Mouse (Mus musculus) limb, embryonic 13.5 days (tissue): Measurements from ENCODE around the gene Cdc20b. TPM values are rescaled to one million over a fixed set of nuclear protein-coding genes. Genes with fewer than 3 reads are reported as not detected.

Experiments used
- ATAC-seq: fragments of 200-750 bp; cut with Nextera tagmentation; 2 replicates; pipeline ENCODE4 v1.8.0; 2017; ENCODE audit warnings: low read depth, moderate number of reproducible peaks, moderate TSS enrichment; ENCODE audit not compliant: low FRiP score
- H3K27ac ChIP-seq: fragments of 300-500 bp; sonication (generic); 2 replicates; pipeline ENCODE4 v1.5.1; 2015; ENCODE audit warnings: inconsistent platforms, mild to moderate bottlenecking, moderate library complexity
- H3K27me3 ChIP-seq: fragments of 300-500 bp; sonication (generic); 2 replicates; pipeline ENCODE4 v1.6.1; 2015; ENCODE audit warnings: mild to moderate bottlenecking, inconsistent platforms
- H3K36me3 ChIP-seq: fragments of 300-500 bp; sonication (generic); 2 replicates; pipeline ENCODE4 v1.6.1; 2015; ENCODE audit warnings: inconsistent platforms, mild to moderate bottlenecking, moderate library complexity
- H3K4me1 ChIP-seq: fragments of 300-500 bp; sonication (generic); 2 replicates; pipeline ENCODE4 v1.6.1; 2015; ENCODE audit warnings: inconsistent platforms
- H3K4me2 ChIP-seq: fragments of 300-500 bp; sonication (generic); replicated peaks from 2 replicates; pipeline ENCODE4 v1.6.1; 2015; ENCODE audit warnings: inconsistent platforms, mild to moderate bottlenecking, moderate library complexity
- H3K4me3 ChIP-seq: fragments of 300-500 bp; sonication (generic); 2 replicates; pipeline ENCODE4 v1.5.1; 2015; ENCODE audit warnings: moderate library complexity, mild to moderate bottlenecking, inconsistent platforms
- H3K9ac ChIP-seq: fragments of 300-500 bp; sonication (generic); 2 replicates; pipeline ENCODE4 v1.6.1; 2015; ENCODE audit warnings: mild to moderate bottlenecking, inconsistent platforms
- H3K9me3 ChIP-seq: fragments of 300-500 bp; sonication (generic); 2 replicates; pipeline ENCODE4 v1.6.1; 2016; ENCODE audit warnings: inconsistent platforms
- WGBS: fragments of 180-500 bp; shearing (Covaris S2); methylation state at CpG from one replicate; pipeline ENCODE4 v1.1.7; 2015; 5-methylcytosine and 5-hydroxymethylcytosine counted together
- polyA plus RNA-seq: library from polyadenylated mRNA; unstranded; fragments of >200 nt; fragmentation: Nextera tagmentation; extraction: Ambion mirVana; gene quantifications from 2 replicates; pipeline ENCODE4 v1.2.1, GENCODE M21; 2015

Gene Cdc20b
- polyA plus RNA-seq = not detected in 2 replicates

DNA sequence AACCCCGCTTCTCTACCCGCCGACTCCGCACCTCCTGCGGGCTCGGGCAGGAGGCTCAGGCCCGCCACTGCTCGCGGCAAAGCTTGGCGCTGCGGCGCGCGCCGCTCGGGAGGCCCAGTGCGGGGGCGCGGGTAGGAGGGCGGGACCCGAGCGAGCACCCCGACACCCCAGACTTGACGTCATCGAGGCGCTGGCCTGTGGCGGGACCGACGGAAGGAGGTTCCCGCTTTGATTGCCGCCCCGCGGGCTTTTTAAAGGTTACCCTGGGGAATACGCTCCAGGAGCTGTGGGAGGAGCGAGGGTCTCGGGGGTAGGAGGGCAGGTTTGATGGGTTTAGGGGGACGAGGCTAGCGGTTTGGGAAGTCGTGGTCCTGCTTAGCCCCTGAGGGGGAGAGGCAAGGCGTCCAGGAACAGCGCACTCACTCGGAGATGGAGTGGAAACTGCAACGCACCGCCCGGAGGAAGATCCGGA lies at the start of gene Cdc20b:
TSS of gene Cdc20b (plus strand) at position 162 of the 472 bp plus-strand sequence.
- Histone ChIP-seq H3K4me2 (peak within 1 kb of the TSS; percentile 90), H3K27ac (no peak within 1 kb of the TSS), H3K4me1 (peaks cover 18% of the 10 kb centered on the region), H3K36me3 (no peaks in the 10 kb centered on the region), H3K4me3 (peak within 1 kb of the TSS; percentile 60), H3K27me3 (peaks cover 43% of the 10 kb centered on the region), H3K9ac (peak within 1 kb of the TSS; percentile 73), H3K9me3 (no peaks in the 10 kb centered on the region)
- 0 out of 2 replicates have a peak, but pooled peaks have one; percentile 7 for ATAC-seq
- WGBS = under 1% methylated on average over 46 of the region's 46 CpGs

DNA sequence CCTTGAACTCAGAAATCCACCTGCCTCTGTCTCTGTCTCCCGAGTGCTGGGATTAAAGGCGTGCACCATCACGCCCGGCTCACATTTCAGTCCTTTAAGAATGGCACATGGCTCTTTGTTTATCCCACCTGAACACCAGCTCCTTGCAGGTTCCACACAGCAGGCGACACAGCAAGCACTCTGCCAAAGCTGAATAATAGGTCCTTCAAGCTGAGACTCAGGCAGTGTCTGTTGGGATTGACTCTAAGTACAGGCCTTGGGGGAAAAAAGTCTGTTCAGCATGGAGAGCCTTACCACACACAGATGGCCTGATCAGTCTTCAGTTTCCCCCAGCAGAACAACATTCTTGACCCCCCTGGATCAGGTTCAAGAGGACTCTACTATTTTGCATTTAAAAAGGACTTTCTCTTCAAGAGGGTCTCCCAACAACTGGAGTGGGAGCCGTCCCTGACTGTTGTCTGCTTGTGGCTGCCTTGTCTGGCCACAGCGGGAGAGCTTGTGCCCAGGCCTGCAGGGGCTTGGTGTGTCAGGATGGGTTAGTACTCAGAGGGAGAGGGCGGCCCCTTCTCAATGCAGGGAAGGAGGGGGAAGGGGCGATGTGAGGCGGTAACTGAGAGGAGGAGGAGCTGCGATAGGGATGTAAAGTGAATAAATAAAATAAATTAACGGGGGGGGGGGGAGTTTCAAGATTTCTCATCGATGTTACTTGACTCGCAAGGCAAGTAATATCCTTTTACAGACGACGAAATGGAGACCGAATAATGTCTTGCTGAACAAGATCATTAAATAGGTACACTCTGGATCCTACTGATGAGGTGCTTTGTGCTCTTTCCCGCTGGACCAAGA lies 49.1 kb upstream of the Cdc20b start:
- WGBS = 7% methylated on average over 17 of the region's 18 CpGs
- Histone ChIP-seq H3K4me3 (peak overlapping the region; percentile 56; the same call in 1 of the 2 replicates), H3K27me3 (peaks cover 62% of the 10 kb centered on the region)

DNA sequence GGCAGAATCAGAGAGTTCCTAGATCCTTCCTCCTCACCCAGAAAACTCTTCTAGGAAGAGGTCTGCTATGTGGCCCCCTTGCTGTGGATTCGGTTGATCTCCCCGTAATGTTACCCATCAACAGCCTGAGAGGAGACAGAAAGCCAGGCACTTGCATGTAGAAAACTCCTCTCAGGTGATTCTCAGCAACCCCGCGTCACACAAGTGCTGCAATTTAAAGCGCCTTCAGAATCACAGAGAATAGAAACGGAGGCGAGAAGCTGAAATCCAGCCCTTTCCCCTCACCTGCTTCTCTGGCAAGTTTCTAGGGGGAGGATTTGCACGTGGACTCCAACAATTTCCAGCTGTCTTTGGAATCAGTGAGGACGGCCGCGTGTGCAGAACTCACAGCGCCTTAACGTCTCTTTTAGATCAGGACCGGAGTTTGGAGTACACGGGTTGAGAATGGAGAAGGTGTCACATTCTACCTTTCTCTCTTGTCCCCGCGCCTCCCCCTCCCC lies 48.4 kb upstream of the Cdc20b start:
- H3K27ac ChIP-seq = no peak overlapping the region
- ATAC-seq = no peak
- peak overlapping the region; percentile 56 for H3K4me3 ChIP-seq
- H3K9ac ChIP-seq = no peak overlapping the region
- H3K27me3 ChIP-seq = peaks cover 69% of the 10 kb centered on the region
- H3K4me1 ChIP-seq = peaks cover 46% of the 10 kb centered on the region
- under 1% methylated on average over 17 of the region's 17 CpGs for whole genome bisulfite sequencing
- H3K9me3 ChIP-seq = no peaks in the 10 kb centered on the region
- peak overlapping the region; percentile 94 for H3K4me2 ChIP-seq
- no peaks in the 10 kb centered on the region for H3K36me3 ChIP-seq

More for the DNA sequence above, 49.1 kb upstream of the Cdc20b start:
- Histone ChIP-seq H3K27ac (no peak overlapping the region), H3K36me3 (no peaks in the 10 kb centered on the region), H3K4me2 (peak overlapping the region; percentile 94; the same call in 1 of the 2 replicates), H3K9me3 (no peaks in the 10 kb centered on the region), H3K4me1 (peaks cover 46% of the 10 kb centered on the region), H3K9ac (no peak overlapping the region)
- ATAC-seq = no peak

DNA sequence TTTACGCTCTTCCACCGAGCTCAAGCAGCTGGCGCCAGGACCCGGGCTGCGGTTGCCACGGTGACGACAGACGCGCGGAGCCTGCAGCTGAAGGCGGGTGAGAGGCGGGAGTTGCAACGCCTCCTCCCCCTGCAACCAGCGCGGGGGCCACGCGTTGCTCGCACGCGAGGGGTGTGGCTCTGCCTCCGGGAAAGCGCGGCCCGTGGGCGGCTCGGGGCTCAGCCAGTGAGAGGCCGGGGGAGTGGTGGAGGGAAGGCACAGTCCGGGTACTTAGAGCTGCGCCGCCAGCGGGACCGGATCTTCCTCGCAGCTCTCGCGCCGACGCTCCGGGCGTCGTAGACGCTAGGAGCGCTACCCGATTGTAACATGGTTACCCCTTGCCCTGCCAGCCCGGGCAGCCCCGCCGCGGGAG lies 47.4 kb upstream of the Cdc20b start, which contains the start of gene Ccno:
TSS of gene Ccno (plus strand) at position 271 of the 412 bp plus-strand sequence.
- Histone ChIP-seq H3K4me1 (peaks cover 46% of the 10 kb centered on the region), H3K27me3 (peaks cover 73% of the 10 kb centered on the region), H3K9me3 (no peaks in the 10 kb centered on the region), H3K4me2 (peak within 1 kb of the TSS; percentile 94), H3K36me3 (no peaks in the 10 kb centered on the region), H3K9ac (peak within 1 kb of the TSS; percentile 69), H3K27ac (no peak within 1 kb of the TSS), H3K4me3 (peak within 1 kb of the TSS; percentile 56)
- ATAC-seq = peak; percentile 98
- 0% methylated on average over 44 of the region's 47 CpGs for WGBS

DNA sequence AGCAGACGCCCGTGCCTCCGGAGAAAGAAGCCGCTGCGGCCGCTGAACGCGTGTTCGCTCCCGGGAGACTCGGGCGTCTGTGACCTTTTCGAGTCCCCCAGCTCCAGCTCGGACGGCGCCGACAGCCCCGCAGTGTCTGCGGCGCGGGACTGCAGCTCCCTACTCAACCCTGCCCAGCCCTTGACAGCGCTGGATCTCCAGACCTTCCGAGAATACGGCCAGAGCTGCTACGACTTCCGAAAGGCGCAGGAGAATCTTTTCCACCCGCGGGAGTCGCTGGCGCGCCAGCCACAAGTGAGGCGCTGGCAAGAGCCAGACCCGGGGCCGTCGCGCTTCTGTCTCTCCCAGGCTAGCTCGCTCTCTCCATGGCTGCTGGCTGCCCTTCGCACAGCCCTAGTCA lies 46.9 kb upstream of the Cdc20b start:
- peaks cover 46% of the 10 kb centered on the region for H3K4me1 ChIP-seq
- no peaks in the 10 kb centered on the region for H3K9me3 ChIP-seq
- ATAC-seq = peak; percentile 37
- under 1% methylated on average over 38 of the region's 39 CpGs for WGBS
- H3K27me3 ChIP-seq = peaks cover 76% of the 10 kb centered on the region
- H3K36me3 ChIP-seq = no peaks in the 10 kb centered on the region
- peak overlapping the region; percentile 94 for H3K4me2 ChIP-seq
- no peak overlapping the region for H3K27ac ChIP-seq
- peak overlapping the region; percentile 69 for H3K9ac ChIP-seq
- H3K4me3 ChIP-seq = peak overlapping the region; percentile 56

DNA sequence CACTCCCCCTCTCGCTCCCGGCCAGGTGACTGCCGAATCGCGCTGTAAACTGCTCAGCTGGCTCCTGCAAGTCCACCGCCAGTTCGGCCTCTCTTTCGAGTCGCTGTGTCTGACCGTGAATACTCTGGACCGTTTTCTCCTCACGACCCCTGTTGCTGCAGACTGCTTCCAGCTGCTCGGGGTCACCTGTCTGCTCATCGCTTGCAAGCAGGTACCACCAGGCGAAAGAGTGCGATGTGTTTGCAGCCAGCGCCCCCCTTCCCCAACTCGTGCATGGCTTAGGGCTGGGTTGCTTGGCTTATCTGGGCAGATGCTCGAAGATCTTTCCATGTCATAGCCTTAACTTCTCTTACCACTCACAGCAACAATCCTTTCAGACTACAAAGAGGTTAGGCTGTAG lies 46.0 kb upstream of the Cdc20b start:
- Histone ChIP-seq H3K9me3 (no peaks in the 10 kb centered on the region), H3K9ac (no peak overlapping the region), H3K27ac (no peak overlapping the region), H3K4me1 (peaks cover 53% of the 10 kb centered on the region), H3K4me2 (peak overlapping the region; percentile 94), H3K4me3 (peak overlapping the region; percentile 56), H3K36me3 (no peaks in the 10 kb centered on the region), H3K27me3 (peaks cover 85% of the 10 kb centered on the region)
- ATAC-seq = no peak
- WGBS = under 1% methylated on average over 19 of the region's 19 CpGs

DNA sequence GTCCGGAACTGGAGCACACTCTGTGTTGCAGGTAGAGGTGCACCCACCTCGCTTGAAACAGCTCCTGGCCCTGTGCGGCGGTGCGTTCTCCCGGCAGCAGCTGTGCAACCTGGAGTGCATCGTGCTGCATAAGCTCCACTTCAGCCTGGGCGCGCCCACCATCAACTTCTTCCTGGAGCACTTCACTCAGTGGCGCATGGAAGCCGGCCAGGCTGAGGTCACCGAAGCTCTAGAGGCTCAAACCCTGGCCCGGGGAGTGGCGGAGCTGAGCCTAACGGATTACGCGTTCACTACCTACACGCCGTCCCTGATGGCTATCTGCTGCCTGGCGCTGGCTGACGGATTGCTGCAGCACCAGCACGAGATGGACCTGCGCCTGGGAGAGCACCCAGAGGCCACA lies 45.4 kb upstream of the Cdc20b start:
- ATAC-seq = no peak
- H3K4me2 ChIP-seq = peak overlapping the region; percentile 94
- peaks cover 59% of the 10 kb centered on the region for H3K4me1 ChIP-seq

DNA sequence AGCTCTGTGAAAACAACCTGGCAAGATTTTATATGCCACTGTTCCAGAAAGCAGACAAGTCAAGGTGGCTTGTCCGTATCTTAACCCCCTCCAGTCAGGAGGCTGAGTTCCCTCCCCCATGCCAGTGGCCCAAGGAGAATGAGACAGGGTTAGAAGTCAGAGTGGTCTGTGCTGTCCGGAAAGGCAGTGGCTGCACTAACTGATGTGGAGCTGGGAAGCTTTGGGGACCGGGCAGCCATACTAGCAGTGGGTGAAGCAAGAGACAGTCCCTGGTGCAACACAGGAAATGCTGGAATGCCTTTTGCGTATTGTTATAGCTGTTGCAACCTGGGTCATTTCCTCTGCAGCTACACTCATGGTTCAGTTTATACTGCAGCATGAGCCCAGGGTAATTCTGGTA lies 44.6 kb upstream of the Cdc20b start:
- 13% methylated on average over 4 of the region's 4 CpGs for WGBS
- Histone ChIP-seq H3K36me3 (no peaks in the 10 kb centered on the region), H3K9ac (no peak overlapping the region), H3K9me3 (no peaks in the 10 kb centered on the region), H3K4me3 (no peak overlapping the region), H3K27me3 (peaks cover 91% of the 10 kb centered on the region), H3K4me2 (no peak overlapping the region), H3K27ac (no peak overlapping the region), H3K4me1 (peaks cover 59% of the 10 kb centered on the region)
- no peak for ATAC-seq

More for the DNA sequence above, 45.4 kb upstream of the Cdc20b start:
- Histone ChIP-seq H3K9me3 (no peaks in the 10 kb centered on the region), H3K27me3 (peaks cover 86% of the 10 kb centered on the region), H3K4me3 (peak overlapping the region; percentile 56), H3K27ac (no peak overlapping the region), H3K9ac (no peak overlapping the region), H3K36me3 (no peaks in the 10 kb centered on the region)
- 1% methylated on average over 23 of the region's 23 CpGs for WGBS

DNA sequence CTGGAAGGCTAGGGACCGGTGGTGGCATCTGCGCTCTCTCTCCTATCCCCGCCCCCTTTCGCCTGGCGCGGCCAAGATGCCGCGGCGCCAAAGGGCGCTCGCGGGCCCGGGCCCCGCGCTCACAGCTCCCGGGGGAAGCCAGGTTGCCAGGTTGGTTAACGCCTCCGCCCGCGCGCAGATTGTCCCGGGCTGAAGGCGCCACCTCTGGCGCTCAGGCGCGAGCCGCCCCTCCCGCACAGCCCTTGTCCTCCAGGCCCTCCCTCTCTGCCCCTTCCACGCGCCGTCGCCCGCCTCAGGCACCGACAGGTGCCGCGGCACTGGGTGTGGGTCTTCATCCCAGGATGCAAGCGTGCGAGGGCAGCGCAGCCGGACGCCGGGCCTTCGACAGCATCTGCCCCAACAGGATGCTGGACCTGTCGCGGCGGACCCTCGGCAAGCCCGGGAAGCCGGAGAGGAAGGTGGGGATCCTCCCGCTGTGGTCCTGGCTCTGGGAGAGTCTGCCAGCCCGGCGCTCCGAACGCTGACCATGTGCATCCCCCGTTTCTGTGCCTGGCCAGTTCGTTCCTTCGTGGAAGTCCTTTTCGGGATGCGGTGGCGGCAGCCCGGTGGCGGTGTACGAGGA lies 41.3 kb upstream of the Cdc20b start, which contains the start of gene Mcidas:
TSS of gene Mcidas (plus strand) at position 315 of the 622 bp plus-strand sequence.
- Histone ChIP-seq H3K9me3 (no peaks in the 10 kb centered on the region), H3K36me3 (no peaks in the 10 kb centered on the region), H3K4me2 (peak within 1 kb of the TSS; percentile 78), H3K9ac (peak within 1 kb of the TSS; percentile 48), H3K27ac (no peak within 1 kb of the TSS), H3K27me3 (peaks cover 95% of the 10 kb centered on the region), H3K4me3 (peak within 1 kb of the TSS; percentile 46), H3K4me1 (peaks cover 40% of the 10 kb centered on the region)
- no peak for ATAC-seq
- under 1% methylated on average over 63 of the region's 63 CpGs for WGBS

DNA sequence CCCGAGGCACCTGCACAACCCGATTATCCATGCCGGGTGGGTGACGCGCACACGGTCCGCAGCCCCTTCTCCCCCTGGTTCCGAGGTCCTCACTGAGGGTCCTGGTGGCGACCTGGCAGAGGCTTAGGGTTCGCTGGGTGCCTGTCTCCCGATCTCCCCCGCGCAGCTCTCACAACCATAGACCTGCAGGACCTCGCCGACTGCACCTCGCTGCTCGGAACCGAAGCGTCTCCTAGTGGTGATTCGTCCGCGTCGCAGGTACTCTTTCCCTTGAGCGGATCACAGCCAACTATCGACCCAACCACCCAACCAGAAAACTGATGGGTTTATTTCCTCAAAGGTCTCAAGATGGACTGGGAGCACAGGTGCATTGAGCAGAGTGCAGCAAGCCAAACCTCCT lies 40.7 kb upstream of the Cdc20b start:
- peak overlapping the region; percentile 78 for H3K4me2 ChIP-seq
- H3K9ac ChIP-seq = peak overlapping the region; percentile 48
- peak overlapping the region; percentile 46 for H3K4me3 ChIP-seq
- no peak overlapping the region for H3K27ac ChIP-seq
- no peaks in the 10 kb centered on the region for H3K36me3 ChIP-seq
- WGBS = 2% methylated on average over 25 of the region's 25 CpGs
- H3K9me3 ChIP-seq = no peaks in the 10 kb centered on the region
- peaks cover 95% of the 10 kb centered on the region for H3K27me3 ChIP-seq
- 0 out of 2 replicates have a peak, but pooled peaks have one; percentile 26 for ATAC-seq
- H3K4me1 ChIP-seq = peaks cover 40% of the 10 kb centered on the region

DNA sequence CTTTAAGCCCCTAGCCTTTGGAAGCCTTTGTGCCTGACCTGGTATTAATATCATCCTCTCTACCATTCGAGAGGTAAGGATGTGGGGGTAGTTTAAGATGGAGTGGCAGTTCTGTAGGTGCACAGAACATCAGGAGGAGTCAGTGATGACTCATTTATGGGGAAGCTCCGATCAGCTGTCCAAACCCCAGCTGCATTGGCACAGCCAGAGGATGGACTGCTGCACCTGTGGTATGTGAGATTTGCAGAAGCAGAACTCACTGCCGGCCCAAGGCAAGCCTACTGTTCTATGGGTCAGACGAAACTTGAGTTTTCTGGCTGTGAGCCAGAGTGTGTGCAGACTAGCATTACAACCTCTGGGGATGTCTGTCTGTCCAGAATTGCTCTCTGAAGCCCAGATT lies 38.5 kb upstream of the Cdc20b start:
- H3K4me1 ChIP-seq = peaks cover 28% of the 10 kb centered on the region
- no peaks in the 10 kb centered on the region for H3K9me3 ChIP-seq
- H3K4me2 ChIP-seq = no peak overlapping the region
- no peak overlapping the region for H3K27ac ChIP-seq
- no peak for ATAC-seq
- H3K4me3 ChIP-seq = no peak overlapping the region
- no peaks in the 10 kb centered on the region for H3K36me3 ChIP-seq
- 52% methylated on average over 4 of the region's 4 CpGs for WGBS
- H3K9ac ChIP-seq = no peak overlapping the region
- H3K27me3 ChIP-seq = peaks cover 93% of the 10 kb centered on the region

DNA sequence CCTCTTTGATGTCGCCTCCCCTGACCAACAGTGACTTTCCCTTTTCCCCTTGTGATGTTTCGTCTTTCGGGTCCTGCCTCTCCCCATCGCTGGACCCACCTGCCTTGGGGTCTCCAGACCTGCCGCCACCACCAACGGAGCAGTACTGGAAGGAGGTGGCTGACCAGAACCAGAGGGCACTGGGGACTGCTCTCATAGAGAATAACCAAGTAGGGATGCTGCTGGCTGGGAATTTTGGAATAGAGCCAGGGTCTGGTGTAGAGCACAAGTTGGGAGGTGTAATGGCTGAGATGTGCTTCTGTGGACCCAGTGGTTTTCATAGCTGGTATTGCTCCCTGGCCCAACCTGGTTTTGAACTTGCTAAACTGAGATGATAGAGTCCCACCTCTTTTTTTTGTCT lies 37.5 kb upstream of the Cdc20b start:
- no peak overlapping the region for H3K9ac ChIP-seq
- no peaks in the 10 kb centered on the region for H3K9me3 ChIP-seq
- no peaks in the 10 kb centered on the region for H3K36me3 ChIP-seq
- 69% methylated on average over 6 of the region's 6 CpGs for WGBS
- peaks cover 86% of the 10 kb centered on the region for H3K27me3 ChIP-seq
- peaks cover 28% of the 10 kb centered on the region for H3K4me1 ChIP-seq
- no peak overlapping the region for H3K4me2 ChIP-seq
- no peak for ATAC-seq
- H3K4me3 ChIP-seq = no peak overlapping the region
- H3K27ac ChIP-seq = no peak overlapping the region
